Mouse (Mus musculus): ENCODE data around the gene Pbx1.

- TF ChIP-seq POLR2A (IDR thresholded peaks at IDR 0.05; ENCODE audit: insufficient read depth, low read depth, low read length), result no peak
- no peak for TF ChIP-seq CTCF (IDR thresholded peaks at IDR 0.05; ENCODE audit: insufficient read depth, low read depth, low read length)
Observed at GRCm38 (mm10) chr1:168103821-168104220, 328.2 kb downstream of the Pbx1 start.
